Mouse (Mus musculus): Measurements from ENCODE around the gene Nemp1.

GRCm38 (mm10) chr10:127674046-127674655 lies 7.5 kb downstream of the Nemp1 start:
- TF ChIP-seq POLR2A (IDR thresholded peaks at IDR 0.05; ENCODE audit: insufficient read depth, low read depth, low read length), result no peak
- TF ChIP-seq CTCF (IDR thresholded peaks at IDR 0.05; ENCODE audit: insufficient read depth, low read depth, low read length), result no peak

Data from olfactory bulb, adult 2 months (tissue).